Mouse (Mus musculus): Measurements from ENCODE around the gene Ppp2r5e.
"Not testable (repeated sequence)": the region's sequence is repeated elsewhere in the genome, so short reads cannot be mapped to it uniquely, and the experiment has no call there.

Ppp2r5e gene

DNA sequence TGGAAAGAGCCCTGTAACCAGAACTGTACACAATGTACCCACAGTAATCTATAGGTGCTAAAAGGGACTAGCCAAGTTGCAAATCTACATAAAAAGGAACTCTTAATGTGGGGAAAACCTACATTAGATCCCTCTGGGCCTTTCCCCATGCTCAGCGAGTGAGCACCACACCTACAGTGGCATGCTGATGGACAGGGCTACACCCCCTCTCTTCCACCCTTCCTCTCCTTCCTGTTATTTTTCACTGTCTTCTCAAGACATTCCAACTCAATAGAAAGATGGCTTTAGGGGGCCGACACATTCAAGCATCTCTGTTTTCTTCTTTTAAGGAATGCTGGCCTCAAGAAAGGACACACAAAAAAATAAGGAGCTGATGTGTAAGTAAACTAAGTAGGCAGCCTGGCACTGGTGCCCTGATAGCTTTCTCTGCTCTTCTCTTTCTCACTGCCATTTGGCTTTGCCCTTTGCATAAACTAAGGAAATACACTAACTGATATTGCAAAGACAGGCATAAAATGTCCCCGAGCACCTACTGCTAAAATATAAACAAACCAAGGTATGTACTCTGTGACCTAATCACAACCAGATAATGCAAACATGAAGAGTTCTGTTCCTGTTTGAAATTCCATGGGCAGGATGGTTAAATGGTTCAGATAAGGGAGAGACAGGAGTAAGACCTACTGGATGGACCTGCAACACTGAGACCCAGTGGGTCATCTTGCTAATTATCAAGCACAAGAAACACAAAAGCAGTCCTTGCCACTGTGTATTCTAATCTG is 103.3 kb downstream of the Ppp2r5e start:
- no peak for DNase-seq (ENCODE audit: extremely low read depth, insufficient read length, low spot score)

DNA sequence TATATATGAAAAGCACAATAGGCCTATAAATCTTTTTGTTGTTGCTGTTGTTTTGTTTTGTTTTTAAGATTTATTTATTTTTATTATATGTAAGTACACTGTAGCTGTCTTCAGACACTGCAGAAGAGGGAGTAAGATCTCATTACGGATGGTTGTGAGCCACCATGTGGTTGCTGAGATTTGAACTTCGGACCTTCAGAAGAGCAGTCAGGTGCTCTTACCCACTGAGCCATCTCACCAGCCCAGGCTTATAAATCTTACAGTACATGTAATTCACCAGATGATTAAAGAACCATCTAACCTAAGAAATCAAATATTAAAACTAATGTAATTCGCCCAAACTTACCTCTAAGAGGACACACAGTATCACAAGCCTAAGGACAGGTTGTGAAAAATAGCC is 103.9 kb downstream of the Ppp2r5e start:
- DNase-seq (ENCODE audit: extremely low read depth, insufficient read length, low spot score) = not testable (repeated sequence)

DNA sequence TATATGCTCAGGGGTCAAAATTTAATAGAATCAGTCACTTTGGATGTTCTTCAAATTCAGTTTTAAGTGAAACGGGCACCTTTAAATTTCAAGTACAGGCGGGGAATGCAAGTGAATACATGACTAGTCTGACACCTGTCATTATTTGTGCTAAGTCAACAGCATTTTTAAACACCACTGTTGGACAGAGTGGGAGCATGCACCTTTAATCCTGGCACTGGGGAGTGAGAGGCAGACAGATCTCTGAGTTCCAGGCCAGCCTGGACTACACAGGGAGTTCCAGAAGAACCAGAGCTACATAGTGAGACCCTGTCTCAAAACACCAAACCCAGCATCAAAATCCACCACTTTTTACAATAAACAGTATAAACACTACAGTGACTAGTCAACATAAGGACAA is 108.5 kb downstream of the Ppp2r5e start:
- DNase-seq (ENCODE audit: extremely low read depth, insufficient read length, low spot score) = no peak

DNA sequence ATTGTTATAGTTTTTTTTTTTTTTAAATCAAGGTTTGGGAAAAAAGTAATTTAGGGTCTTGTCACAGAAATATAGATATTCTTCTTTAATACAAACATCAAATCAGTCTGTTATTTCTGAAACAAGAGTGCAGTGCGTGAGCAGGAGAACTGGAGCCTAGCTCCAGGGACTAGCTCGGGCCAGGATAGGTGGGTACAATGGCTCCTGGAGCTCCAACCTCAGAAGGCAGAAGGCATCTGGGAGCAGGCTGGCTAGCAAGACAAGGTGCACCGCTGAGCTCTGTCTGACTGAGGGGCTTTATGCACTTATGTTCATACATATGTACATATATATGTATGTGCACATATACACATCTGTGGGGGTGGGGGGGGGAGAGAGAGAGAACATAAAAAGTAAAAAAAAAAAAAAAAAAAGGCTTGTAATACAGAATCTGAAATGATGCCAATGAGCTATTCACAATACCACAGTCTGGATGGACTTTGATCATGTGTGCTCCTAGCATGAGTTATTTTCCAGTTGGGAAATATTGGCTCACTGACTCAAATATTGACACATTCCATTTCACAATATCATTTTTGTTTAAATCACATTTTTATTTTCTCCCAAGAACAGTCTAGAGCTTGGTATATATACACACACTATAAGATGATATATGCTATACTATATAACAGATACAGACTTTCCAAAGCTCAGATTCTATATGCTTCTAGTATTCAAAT is 109.3 kb downstream of the Ppp2r5e start:
- DNase-seq (ENCODE audit: extremely low read depth, insufficient read length, low spot score) = no peak

DNA sequence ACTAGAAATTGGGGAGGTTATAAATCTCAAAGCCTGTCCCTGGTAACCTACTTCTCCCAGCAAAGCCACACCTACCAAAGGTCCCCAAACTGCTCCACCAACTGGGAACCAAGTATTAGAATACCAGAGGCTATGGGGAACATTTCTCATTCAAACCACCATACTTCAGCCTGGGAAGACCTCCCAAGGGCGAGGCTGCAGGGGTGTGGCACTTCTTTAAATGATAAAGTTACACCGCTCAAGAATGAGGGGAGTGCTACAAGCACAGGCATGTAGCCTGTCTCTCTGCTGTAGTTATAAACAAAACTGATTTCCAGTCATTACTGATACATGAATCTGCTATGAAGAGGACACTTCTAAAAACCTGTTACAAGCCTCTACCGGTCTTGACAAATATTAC is 113.3 kb downstream of the Ppp2r5e start:
- DNase-seq (ENCODE audit: extremely low read depth, insufficient read length, low spot score) = no peak

DNA sequence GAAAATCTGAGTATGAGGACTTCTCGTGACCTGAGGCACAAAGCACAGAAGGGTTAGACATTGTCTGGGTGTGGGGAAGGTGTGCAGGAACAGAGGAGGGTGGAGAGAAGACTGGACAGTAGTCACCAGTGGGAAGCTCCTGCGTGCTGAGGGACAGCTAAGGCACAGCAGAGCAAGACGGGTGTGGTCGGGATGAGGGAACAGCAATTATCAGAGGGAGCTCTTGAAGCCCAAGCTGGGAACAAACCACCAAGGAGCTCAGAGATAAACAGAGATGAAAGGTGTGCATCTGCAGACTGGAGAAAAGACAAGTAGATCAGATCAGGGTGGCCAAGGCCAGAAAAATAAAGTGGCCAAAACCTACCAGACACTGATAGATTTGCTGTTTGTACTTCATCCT is 114.0 kb downstream of the Ppp2r5e start:
- DNase-seq (ENCODE audit: extremely low read depth, insufficient read length, low spot score) = no peak

DNA sequence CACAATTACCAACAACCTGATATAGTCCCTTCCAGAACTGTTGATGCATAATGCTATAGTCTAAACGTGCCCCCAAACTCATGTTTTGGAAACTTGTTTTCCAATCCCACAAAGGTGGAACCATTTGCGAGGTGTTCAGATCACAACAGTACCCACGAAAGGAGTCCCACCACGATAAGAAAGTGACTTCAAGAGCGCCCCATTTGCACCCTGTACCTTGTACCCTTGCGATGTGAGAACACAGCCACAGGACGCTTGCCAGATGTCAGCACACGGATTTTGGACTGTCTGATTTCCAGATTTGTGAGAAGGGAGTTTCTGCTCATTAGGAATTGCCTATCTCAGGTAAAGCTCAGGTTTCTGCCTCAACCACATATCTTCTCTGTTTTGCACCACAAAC is 116.0 kb downstream of the Ppp2r5e start:
- no peak for DNase-seq (ENCODE audit: extremely low read depth, insufficient read length, low spot score)

DNA sequence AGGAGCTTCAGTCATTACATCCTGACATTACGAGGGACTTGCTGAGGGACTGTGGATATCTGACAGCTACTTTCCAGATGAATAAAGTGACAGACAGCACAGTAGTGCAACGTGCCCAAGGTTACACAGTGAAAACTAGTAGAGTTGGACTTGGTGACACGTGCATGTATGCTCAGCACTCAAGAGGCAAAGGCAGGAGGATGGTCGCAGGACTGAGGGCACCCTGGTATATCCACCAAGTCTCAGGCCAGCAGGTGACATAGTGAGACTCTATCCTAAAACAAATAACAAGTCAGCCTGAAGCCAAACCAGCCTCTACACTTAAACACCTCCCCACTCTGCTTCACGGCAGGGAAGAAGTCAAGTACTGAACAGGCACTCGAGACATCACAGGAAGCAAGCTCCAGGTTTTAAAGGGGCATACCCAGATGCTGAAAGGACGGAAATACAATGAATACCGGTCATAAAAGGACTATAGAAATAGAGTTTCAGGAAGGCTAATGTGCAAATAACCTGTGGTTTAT is 116.6 kb downstream of the Ppp2r5e start:
- no peak for DNase-seq (ENCODE audit: extremely low read depth, insufficient read length, low spot score)

DNA sequence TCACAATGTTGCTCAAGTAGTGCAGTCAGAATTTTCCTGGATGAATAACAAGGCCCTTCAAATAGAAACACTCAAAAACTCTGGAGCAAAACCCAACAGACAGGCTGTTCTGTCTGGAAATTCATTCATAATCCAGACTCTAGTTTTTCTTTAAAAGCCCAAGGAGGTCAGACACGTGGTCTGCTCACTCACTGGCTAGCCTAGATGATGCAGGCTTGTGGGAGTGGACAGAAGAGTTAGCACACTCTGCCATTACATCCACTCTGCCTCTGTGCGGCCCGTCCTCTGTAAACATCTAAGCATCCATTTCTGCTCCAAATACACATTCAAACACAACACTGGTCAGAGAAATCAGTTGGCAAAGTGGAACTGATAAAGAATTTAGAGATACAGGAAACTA is 117.4 kb downstream of the Ppp2r5e start:
- DNase-seq (ENCODE audit: extremely low read depth, insufficient read length, low spot score) = no peak

DNA sequence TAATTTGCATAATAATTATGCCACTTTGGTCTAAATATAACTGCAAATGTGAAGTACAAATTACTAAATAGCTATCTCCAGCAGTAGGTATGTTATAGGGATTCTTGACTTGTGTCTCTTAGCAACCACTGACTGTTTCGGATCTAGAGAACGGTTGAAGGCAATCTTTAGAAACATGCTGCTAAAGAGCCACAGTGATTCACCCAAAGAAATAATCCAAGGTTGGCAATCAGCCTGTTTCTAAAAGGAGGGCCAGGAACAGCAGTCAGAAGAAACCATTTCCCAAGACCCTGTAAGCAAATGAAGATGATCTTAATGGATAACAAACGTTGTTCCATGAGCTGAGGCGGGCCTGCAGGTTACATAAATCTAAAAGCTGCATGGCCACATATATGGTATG is 117.9 kb downstream of the Ppp2r5e start:
- DNase-seq (ENCODE audit: extremely low read depth, insufficient read length, low spot score) = no peak

DNA sequence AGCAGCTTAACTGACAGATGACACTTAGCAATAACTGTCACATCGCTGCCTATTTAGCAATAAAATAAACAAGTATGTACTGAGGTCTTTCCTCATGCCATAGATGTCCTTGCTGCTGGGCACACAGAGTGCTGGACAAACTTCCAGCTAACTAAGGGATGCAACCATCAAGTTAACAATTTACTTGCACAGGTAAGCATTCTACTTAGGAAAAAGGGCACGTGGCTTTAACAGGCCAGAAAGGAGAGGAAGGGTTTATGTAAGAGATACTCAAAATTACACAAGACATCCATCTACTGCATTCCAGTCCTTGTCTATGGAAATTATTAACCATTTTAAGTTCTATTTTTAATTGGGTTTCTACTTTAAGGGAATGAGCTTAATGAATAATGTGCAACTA is 123.0 kb downstream of the Ppp2r5e start:
- DNase-seq (ENCODE audit: extremely low read depth, insufficient read length, low spot score) = no peak

DNA sequence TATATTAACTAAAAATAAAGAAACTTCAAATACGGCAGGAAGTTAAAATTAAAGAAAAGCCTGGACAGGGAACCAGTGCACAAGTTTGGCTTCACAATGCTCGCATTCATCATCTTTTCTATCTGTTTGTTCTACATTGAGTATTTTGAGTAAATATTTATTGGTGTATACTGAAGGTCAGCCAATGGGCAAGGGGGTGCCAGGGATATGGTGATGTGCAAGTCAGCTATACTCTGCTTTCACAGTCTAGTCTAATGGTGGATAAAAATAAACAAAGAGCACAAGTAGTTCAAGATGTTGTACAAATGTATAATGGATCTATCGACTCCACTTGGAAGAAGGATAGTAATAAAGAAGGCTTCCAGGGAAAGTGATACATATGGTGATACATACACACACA is 123.9 kb downstream of the Ppp2r5e start:
- DNase-seq (ENCODE audit: extremely low read depth, insufficient read length, low spot score) = no peak

DNA sequence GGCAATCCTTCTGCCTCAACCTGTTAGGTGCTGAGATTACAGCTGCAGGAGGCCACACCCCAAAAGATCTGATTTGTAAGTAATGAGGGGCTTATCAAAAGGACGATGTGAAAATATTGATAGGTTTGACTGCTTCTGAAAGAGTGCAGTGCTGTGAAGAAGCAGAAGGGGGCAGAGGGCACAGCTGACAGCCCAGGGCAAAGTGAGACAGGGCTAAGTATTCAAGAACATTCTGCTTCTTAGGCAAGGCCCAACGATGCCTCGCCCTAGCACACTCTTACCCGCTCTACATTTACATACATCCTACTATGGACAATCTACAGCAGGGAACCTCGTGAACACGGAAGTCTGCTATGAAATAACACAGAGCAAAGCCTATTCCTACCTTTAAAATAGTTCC is 128.2 kb downstream of the Ppp2r5e start:
- no peak for DNase-seq (ENCODE audit: extremely low read depth, insufficient read length, low spot score)

DNA sequence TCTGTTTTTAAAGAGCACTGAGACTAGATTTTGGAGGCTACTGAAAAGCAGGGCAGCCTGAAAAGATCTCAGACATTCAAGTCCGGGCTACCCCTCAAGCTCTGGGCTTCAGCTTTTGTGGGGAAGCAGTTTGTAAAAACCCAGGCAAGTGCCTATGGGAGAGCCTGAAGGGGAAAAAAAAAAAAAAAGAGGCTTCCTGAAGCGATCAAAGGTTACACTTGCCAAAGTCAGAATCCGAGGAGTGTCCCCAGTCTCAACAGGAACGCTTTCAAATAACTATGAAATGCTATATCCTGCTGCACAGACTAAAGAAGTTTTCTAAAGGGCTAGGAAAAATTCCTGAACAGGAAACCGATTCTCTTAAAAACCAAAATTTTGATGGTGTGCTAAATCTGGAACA is 128.9 kb downstream of the Ppp2r5e start:
- no peak for DNase-seq (ENCODE audit: extremely low read depth, insufficient read length, low spot score)

DNA sequence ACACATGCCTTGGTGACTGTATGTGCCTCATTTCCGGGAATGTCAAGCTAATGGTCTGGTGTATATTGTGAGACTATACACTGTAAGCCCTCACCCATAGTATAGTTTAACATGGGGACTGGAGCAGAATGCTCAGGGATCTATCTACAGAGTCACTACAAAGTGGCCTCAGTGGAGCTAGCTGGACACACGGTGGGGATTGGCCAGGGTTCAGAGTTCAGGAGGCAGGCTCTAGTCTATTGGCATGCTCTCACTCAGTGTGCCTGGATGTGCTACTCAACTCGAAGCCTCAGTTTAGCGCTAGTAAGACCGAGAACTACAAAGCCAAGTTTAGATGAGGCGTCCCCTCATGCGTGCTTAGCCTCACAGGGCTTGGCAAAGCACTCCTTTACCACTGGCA is 129.8 kb downstream of the Ppp2r5e start:
- DNase-seq (ENCODE audit: extremely low read depth, insufficient read length, low spot score) = no peak

DNA sequence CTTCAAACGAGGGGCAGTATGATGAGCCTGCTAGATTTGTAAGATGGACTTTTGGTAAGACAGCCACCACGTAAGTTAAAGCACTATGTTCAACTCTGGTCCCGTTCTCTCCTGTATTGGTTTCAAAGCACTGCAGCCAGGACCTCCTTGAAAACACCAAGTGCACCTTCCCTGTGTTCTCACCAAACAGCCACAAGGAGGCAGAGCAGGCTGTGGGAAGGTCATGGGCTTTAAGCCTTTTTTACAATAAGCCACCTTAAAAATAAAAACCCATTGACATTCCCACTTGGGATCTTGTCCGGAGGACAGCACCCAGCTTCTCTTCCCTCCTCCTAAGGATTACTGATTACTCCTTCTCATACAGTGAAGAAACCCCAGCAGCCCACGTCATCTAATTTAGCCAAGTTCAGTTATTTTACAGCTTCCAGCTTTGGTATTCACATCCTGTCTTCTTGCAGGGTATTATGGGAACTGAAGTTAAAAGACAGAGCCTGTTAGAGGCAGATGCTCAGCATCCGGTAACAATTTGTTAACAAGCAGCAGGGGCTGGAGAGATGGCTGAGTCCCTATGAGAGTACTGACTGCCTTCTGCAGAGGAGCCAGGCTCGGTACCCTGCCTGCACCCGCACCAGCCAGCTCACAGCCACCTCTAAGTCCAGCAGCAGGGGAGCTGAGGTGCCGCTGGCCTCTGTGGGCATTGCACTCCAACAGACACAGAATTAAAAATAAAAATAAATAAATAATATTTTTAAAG is 131.9 kb downstream of the Ppp2r5e start:
- no peak for DNase-seq (ENCODE audit: extremely low read depth, insufficient read length, low spot score)

DNA sequence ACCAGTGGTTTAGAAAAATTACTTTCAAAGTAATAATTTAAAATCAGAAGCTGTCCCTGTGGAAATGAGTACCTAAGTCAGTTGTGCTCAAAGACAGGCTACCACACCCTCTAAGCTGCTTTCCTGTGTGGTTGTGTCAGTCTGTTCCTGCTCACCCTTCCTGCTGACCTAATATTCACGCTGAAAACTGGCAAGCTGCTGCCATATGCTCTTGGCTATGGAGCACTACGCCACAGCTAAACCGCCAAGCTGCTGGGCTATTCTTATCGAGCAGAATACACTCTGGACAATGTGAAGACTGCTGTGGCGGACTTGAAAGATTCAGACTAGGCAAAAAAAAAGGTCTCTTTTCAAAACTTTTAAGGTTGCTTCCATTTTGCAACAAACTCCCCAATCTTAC is 135.5 kb downstream of the Ppp2r5e start:
- DNase-seq (ENCODE audit: extremely low read depth, insufficient read length, low spot score) = no peak

DNA sequence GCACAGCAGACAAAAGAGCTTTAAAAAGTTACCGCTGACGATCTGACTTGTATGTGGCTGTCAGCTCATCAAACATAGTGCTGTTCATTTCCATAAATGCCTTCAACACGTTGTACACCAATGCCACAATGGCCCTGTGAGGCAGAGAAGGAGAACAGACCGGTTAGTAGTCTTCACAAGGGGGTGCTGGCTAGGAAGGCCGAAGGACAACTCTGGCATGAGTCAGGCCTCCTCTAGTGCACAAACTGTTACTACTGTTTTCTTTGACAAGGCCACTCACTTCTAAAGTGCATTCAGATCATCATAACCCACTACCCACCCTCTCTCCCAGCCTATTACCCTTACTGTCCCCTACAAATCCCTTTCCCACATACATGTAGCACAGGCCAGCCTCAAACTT is 136.4 kb downstream of the Ppp2r5e start:
- no peak for DNase-seq (ENCODE audit: extremely low read depth, insufficient read length, low spot score)

DNA sequence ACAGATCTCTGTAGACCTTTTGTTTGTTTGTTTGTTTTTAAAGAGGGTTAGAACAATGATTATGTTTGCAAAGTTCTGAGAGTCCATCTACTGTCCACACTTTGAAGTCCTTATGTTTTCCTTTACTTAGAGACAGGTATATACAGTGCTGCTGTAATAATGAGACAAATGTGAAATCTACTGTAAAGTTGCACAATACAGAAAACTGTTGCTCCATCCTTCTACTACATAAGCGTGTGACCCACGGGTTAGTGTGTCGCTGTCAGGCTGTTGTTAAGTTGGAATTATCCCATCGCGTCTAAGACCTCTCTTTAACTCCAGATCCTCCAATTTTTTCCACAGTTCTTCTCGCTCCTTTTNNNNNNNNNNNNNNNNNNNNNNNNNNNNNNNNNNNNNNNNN is 142.6 kb downstream of the Ppp2r5e start:
- DNase-seq (ENCODE audit: extremely low read depth, insufficient read length, low spot score) = no peak

DNA sequence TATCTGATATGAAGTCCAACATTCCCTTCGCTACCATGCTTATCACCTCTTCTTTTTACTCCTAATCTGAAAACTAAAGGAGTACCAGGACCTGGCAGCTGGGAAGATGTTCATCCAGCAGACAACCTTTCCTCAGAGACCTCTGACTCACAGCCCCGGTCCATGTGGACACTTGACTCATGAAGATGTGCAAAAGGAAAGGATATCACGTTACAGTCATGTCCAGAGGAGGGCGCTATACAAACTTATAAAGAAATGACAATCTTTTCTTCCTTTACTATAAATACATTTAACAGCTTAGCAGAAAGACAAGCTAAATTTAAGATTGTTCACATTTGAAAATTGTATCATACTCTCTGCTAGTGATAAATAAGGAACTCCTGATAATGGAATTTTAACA is 143.0 kb downstream of the Ppp2r5e start:
- DNase-seq (ENCODE audit: extremely low read depth, insufficient read length, low spot score) = no peak

DNA sequence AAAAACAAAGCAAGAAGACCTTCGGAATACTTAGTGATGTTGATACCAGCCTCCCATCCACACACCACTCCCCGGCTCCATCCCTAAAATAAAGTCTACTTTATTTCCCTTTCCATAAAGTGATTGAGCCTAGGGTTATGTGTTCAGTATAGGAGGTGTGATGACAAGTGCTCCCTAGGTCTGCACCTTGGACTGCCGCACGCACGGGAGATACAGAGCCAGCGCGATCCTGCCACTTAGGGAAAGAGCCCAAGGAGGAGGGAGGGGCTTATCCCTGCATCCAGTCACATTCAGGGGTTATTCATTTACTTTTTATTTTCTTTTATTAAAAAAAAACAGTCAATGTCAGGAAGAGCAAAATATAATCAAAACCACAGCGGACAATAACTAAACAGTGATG is 145.5 kb downstream of the Ppp2r5e start:
- DNase-seq (ENCODE audit: extremely low read depth, insufficient read length, low spot score) = no peak
